In the genomic region with DNA sequence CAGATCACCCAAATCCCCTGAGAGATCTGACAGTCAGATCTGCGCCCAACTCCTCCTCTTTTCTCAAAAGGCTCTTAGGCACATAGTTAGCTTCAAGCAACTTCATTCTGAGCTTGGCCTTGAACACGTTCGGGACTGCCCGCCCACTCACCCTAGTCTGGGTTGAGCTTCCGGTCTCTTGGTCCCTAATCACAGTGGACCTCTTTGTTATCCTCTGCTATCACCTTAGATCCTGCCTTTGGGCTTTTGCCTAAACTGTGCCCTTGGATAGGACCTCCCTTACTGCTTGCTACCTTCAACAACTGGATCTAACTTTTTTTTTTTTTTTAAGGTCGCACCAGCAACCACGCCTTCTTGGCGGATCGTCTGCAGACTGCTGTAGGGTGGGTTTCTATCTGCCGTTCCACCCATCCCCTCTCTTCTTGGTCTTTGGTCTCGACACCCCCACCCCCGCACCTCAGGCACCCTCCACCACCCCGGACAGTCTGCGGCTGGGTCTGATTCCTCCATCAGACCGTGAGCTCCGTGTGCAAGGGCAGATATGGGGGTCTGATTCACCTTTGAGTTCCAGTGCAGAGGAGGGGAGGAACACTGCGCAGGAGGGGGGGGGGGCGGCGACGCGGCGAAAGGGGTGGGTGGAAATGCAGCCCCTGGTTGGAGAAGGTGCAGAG, we compare ENCODE assay signal across 1 mouse cellular context.
TF ChIP-seq lines count a peak whose summit lies in the region.

No protein-coding gene starts in this region.

TF ChIP-seq in MEL, 35 proteins besides CTCF, POLR2A, EP300 and RAD21 (continued from another document):
- TF ChIP-seq BHLHE40 (IDR thresholded peaks at IDR 0.05; ENCODE audit: borderline replicate concordance, low read depth, low read length), result no peak
- TF ChIP-seq CHD1 (IDR thresholded peaks at IDR 0.05; ENCODE audit: low read depth, low read length), result no peak
- TF ChIP-seq GABPA (IDR thresholded peaks at IDR 0.05; ENCODE audit: low read depth, low read length), result no peak
